Mouse (Mus musculus): ENCODE results near the gene Morc1.

DNA sequence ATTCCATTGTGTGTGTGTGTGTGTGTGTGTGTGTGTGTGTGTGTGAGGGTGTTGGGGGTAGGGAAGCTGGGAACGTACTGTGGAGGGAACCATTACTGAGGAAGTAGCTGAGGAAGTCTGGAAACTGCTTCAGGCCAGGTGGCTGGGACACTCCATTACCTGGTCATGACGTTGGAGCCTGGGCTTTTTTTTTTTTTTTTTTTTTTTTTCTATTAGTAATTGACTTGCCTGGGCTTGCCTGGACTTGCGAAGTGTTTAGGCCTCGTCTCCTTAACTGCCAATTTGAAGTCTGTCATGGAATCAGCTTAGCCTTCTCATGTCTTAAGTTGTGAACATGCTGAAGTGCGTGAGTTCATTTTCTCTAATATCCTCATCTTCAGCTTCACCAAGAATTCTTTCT lies 198.7 kb downstream of the Morc1 start:
- no peak for TF ChIP-seq CTCF (IDR thresholded peaks at IDR 0.05; ENCODE audit: borderline replicate concordance, extremely low read depth, insufficient read depth, insufficient read length)
- no peak for TF ChIP-seq POLR2A (IDR thresholded peaks at IDR 0.05; ENCODE audit: borderline replicate concordance, extremely low read depth, insufficient read depth, insufficient read length, poor library complexity, severe bottlenecking)
